Mouse (Mus musculus) bone marrow macrophage, adult 2 months (primary cell): Measurements from ENCODE around the gene Ccdc85c.

Experiments used
- CTCF ChIP-seq: IDR thresholded peaks from 2 replicates; pipeline ENCODE4 v1.5.1; 2012; ENCODE audit warnings: low read depth, mild to moderate bottlenecking, low read length, moderate library complexity
- POLR2A ChIP-seq: IDR thresholded peaks from 2 replicates; pipeline ENCODE4 v1.6.1; 2012; ENCODE audit warnings: mild to moderate bottlenecking, low read depth, low read length, borderline replicate concordance

DNA sequence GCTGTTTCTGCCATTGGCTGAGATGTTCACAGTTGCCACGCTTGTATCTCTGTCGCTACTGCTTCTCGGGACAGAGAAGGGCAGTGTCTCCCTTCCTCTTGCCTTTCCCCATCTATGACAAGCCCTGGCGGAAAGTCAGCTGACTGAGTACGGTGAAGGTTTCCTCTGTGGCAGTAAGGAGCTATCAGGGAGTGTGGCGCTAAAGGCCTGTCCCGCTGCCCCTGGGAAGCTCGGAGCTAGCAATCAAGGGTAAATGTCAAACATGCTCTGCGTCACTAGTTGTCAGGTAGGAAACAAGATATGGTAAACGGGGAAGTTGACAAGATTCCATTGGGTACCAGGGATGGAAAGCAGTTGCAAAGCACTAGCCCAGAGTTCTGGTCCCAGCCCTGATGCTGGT, 40.6 kb upstream of the Ccdc85c start:
- TF ChIP-seq POLR2A (no peak), CTCF (no peak)
